In the genomic region with DNA sequence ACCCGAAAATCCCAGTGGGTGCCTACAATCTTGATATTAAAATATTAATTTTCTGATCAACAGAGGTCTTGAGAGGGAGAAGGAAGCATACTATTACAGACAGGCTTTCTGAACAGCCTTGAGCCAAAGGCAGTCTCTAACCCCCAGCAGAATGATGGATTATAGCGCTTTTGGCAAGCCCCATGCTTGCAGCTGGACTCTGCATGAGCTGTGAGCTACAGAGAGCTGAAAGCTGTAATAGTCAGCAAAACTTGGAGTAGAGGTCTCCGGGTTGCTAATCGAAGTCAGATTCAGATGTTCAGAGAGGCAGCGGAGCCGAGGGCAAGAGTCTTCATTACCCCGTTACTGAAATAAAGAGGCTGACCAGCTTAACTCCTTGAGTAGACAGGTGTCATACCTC, we compare ENCODE assay signal across 12 mouse cellular contexts. TPM values are rescaled to one million over a fixed set of nuclear protein-coding genes. Genes with fewer than 3 reads are reported as not detected.
DNase-seq lines count a peak whose midpoint lies in the region; ATAC-seq and TF ChIP-seq lines count a peak whose summit lies in the region.
"Had no signal": no experiment of that assay in that cellular context is flagged by ENCODE, and none has a peak within 500 bp of the region (broad histone marks: within the 10 kb centered on the region; RNA-seq: fewer than 3 reads in every experiment).

No protein-coding gene starts in this region.

- no peak overlapping the region for H3K9ac ChIP-seq in intestine, embryonic 14.5 days (ENCODE audit: low read length)
- H3K9ac ChIP-seq in intestine, postnatal 0 days (ENCODE audit: low read depth, low read length) = no peak overlapping the region
- no peak overlapping the region for H3K9ac ChIP-seq in embryonic facial prominence, embryonic 14.5 days (ENCODE audit: low read depth, low read length)
- no peak overlapping the region for H3K9ac ChIP-seq in stomach, embryonic 16.5 days (ENCODE audit: low read length)
- H3K9ac ChIP-seq: liver, embryonic 15.5 days had no signal

- 45% methylated on average over 7 of the region's 7 CpGs for WGBS in intestine, embryonic 14.5 days
- WGBS in intestine, postnatal 0 days = 60% methylated on average over 7 of the region's 7 CpGs
- 33% methylated on average over 7 of the region's 7 CpGs for WGBS in embryonic facial prominence, embryonic 14.5 days
- 42% methylated on average over 7 of the region's 7 CpGs for WGBS in stomach, embryonic 16.5 days

- peak; percentile 77 for DNase-seq in intestine, embryonic 14.5 days (ENCODE audit: low spot score)
- peak; percentile 86 for DNase-seq in embryonic facial prominence, embryonic 14.5 days (ENCODE audit: low spot score)
- DNase-seq in kidney, postnatal 36 days = peak; percentile 43 to 48
- DNase-seq in neural tube, embryonic 10.5 days (ENCODE audit: extremely low spot score, low spot score) = no peak
- no peak for DNase-seq in spleen, postnatal 10 days (ENCODE audit: low spot score in 2 of 2)
- DNase-seq in cerebellum, postnatal 10 days = no peak
- DNase-seq: cerebellum, adult 11-12 months had no signal

- ATAC-seq in intestine, embryonic 14.5 days (replicated peaks; ENCODE audit: low FRiP score, low TSS enrichment, low read depth) = peak; percentile 60; the same call in 1 of the 2 replicates
- ATAC-seq in intestine, postnatal 0 days = no peak
- 0 out of 2 replicates have a peak, but pooled peaks have one; percentile 76 for ATAC-seq in embryonic facial prominence, embryonic 14.5 days (ENCODE audit: low read depth)
- ATAC-seq in stomach, embryonic 16.5 days (ENCODE audit: insufficient read depth, low FRiP score) = peak; percentile 90
- ATAC-seq: activated CD4-positive, CD25-positive, alpha-beta regulatory T cell, adult 4 months had no signal

- H3K36me3 ChIP-seq in intestine, embryonic 14.5 days (ENCODE audit: control insufficient read depth, insufficient read depth, low read length) = no peaks in the 10 kb centered on the region
- peaks cover 3% of the 10 kb centered on the region; the same call in 1 of the 2 replicates for H3K36me3 ChIP-seq in intestine, postnatal 0 days (ENCODE audit: control insufficient read depth, insufficient read depth)
- no peaks in the 10 kb centered on the region for H3K36me3 ChIP-seq in embryonic facial prominence, embryonic 14.5 days (ENCODE audit: control insufficient read depth, insufficient read depth, low read length)
- no peaks in the 10 kb centered on the region for H3K36me3 ChIP-seq in stomach, embryonic 16.5 days (ENCODE audit: control insufficient read depth, insufficient read depth, low read length)
- H3K36me3 ChIP-seq: liver, embryonic 15.5 days had no signal

- H3K4me2 ChIP-seq in intestine, embryonic 14.5 days (ENCODE audit: low read length) = no peak overlapping the region
- H3K4me2 ChIP-seq in intestine, postnatal 0 days (replicated peaks; ENCODE audit: low read depth) = no peak overlapping the region
- H3K4me2 ChIP-seq in embryonic facial prominence, embryonic 14.5 days (ENCODE audit: low read depth, low read length) = no peak overlapping the region
- H3K4me2 ChIP-seq in stomach, embryonic 16.5 days (ENCODE audit: low read depth, low read length) = peak overlapping the region; percentile 15; the same call in 1 of the 2 replicates
- H3K4me2 ChIP-seq: liver, embryonic 15.5 days had no signal

- H3K9me3 ChIP-seq in intestine, embryonic 14.5 days (ENCODE audit: control insufficient read depth, low read length) = no peaks in the 10 kb centered on the region
- H3K9me3 ChIP-seq in intestine, postnatal 0 days (ENCODE audit: control insufficient read depth) = no peaks in the 10 kb centered on the region
- H3K9me3 ChIP-seq in embryonic facial prominence, embryonic 14.5 days (ENCODE audit: control insufficient read depth, low read length) = no peaks in the 10 kb centered on the region
- no peaks in the 10 kb centered on the region for H3K9me3 ChIP-seq in stomach, embryonic 16.5 days (replicated peaks; ENCODE audit: control insufficient read depth, low read length)
- H3K9me3 ChIP-seq: liver, embryonic 15.5 days had no signal

- no peak overlapping the region for H3K4me3 ChIP-seq in intestine, embryonic 14.5 days (ENCODE audit: low read depth, low read length)
- no peak overlapping the region for H3K4me3 ChIP-seq in intestine, postnatal 0 days (ENCODE audit: low read depth, low read length)
- H3K4me3 ChIP-seq in embryonic facial prominence, embryonic 14.5 days (ENCODE audit: low read depth, low read length) = no peak overlapping the region
- H3K4me3 ChIP-seq in stomach, embryonic 16.5 days (replicated peaks; ENCODE audit: low read length) = no peak overlapping the region
- H3K4me3 ChIP-seq: layer of hippocampus, adult 2 months; liver, embryonic 15.5 days had no signal

- H3K4me1 ChIP-seq in intestine, embryonic 14.5 days (replicated peaks; ENCODE audit: control insufficient read depth, insufficient read depth, low read length) = peaks cover 19% of the 10 kb centered on the region; the same call in 1 of the 2 replicates
- H3K4me1 ChIP-seq in intestine, postnatal 0 days (replicated peaks; ENCODE audit: control insufficient read depth, insufficient read depth, low read length) = no peaks in the 10 kb centered on the region
- H3K4me1 ChIP-seq in embryonic facial prominence, embryonic 14.5 days (ENCODE audit: control insufficient read depth, insufficient read depth, low read length) = peaks cover 5% of the 10 kb centered on the region; the same call in 1 of the 2 replicates
- H3K4me1 ChIP-seq in stomach, embryonic 16.5 days (ENCODE audit: control insufficient read depth, insufficient read depth, low read length) = peaks cover 18% of the 10 kb centered on the region

- peak overlapping the region; percentile 20; the same call in 1 of the 2 replicates for H3K27ac ChIP-seq in intestine, embryonic 14.5 days (ENCODE audit: low read depth)
- H3K27ac ChIP-seq in intestine, postnatal 0 days (ENCODE audit: low read depth, low read length) = no peak overlapping the region
- H3K27ac ChIP-seq in embryonic facial prominence, embryonic 14.5 days (replicated peaks; ENCODE audit: low read depth, low read length) = peak overlapping the region; percentile 49; the same call in 1 of the 2 replicates
- peak overlapping the region; percentile 68 for H3K27ac ChIP-seq in stomach, embryonic 16.5 days (ENCODE audit: low read length)
- H3K27ac ChIP-seq: layer of hippocampus, adult 2 months; liver, embryonic 15.5 days had no signal

- TF ChIP-seq CTCF in intestine, postnatal 0 days (IDR thresholded peaks at IDR 0.05; ENCODE audit: low read depth) = no peak

- H3K27me3 ChIP-seq in intestine, embryonic 14.5 days (replicated peaks; ENCODE audit: control insufficient read depth, insufficient read depth, low read length) = no peaks in the 10 kb centered on the region
- H3K27me3 ChIP-seq in intestine, postnatal 0 days (replicated peaks; ENCODE audit: control insufficient read depth, insufficient read depth, low read length) = no peaks in the 10 kb centered on the region
- no peaks in the 10 kb centered on the region for H3K27me3 ChIP-seq in embryonic facial prominence, embryonic 14.5 days (replicated peaks; ENCODE audit: control insufficient read depth, insufficient read depth, low read length)
- H3K27me3 ChIP-seq in stomach, embryonic 16.5 days (ENCODE audit: control insufficient read depth, insufficient read depth, low read length) = no peaks in the 10 kb centered on the region
- H3K27me3 ChIP-seq: liver, embryonic 15.5 days had no signal

RNA-seq across cellular contexts. Expression of gene Nid2, which starts 22.3 kb away (rescaled TPM):
- 85.2 and 87.2 TPM in 2 replicates for polyA plus RNA-seq in intestine, embryonic 14.5 days (2014; fragmentation: Nextera tagmentation; extraction: Ambion mirVana)
- 20.0 and 21.8 TPM in 2 replicates for polyA plus RNA-seq in intestine, postnatal 0 days (2015; fragmentation: Nextera tagmentation; extraction: Ambion mirVana)
- polyA plus RNA-seq in embryonic facial prominence, embryonic 14.5 days (2014; fragmentation: Nextera tagmentation; extraction: Ambion mirVana) = 152 and 174 TPM in 2 replicates
- polyA plus RNA-seq in stomach, embryonic 16.5 days (2015; fragmentation: Nextera tagmentation; extraction: Ambion mirVana) = 94.3 and 99.5 TPM in 2 replicates

Comparison
In these comparisons a context has a peak if more than half of its experiments do, and no peak if none do; other contexts are left out.
1. DNase-seq: peak in intestine, embryonic 14.5 days (single experiment), embryonic facial prominence, embryonic 14.5 days (single experiment) and kidney, postnatal 36 days (2 of 2); none in neural tube, embryonic 10.5 days (single experiment), spleen, postnatal 10 days (0 of 2) and cerebellum, postnatal 10 days (0 of 2).